Mouse (Mus musculus): Measurements from ENCODE around the gene Csnk1d. TPM values are rescaled to one million over a fixed set of nuclear protein-coding genes. Genes with fewer than 3 reads are reported as not detected.

The Csnk1d gene
- total RNA-seq, 1 experiment: 60.7 TPM

- peaks cover 14% of the 10 kb centered on the region for H3K36me3 ChIP-seq (ENCODE audit: control insufficient read depth, insufficient read depth, low read length, poor library complexity, severe bottlenecking)
- in situ Hi-C loops (cut with MboI; ENCODE audit: low sequenced_read_pairs in 2 of 2, unreplicated experiment in 2 of 2): no loop called here
- TF ChIP-seq CHD2 (IDR thresholded peaks at IDR 0.05; ENCODE audit: low read depth, low read length) (no peak), ZNF384 (IDR thresholded peaks at IDR 0.05; ENCODE audit: low read depth, low read length) (no peak)
Observed at GRCm38 (mm10) chr11:120917756-120918155, 73.4 kb downstream of the Csnk1d start.

GRCm38 (mm10) chr11:120916477-120916876, 74.7 kb downstream of the Csnk1d start:
- in situ Hi-C loops (cut with MboI; ENCODE audit: low sequenced_read_pairs in 2 of 2, unreplicated experiment in 2 of 2): no loop called here
- H3K9me3 ChIP-seq (ENCODE audit: control insufficient read depth, insufficient read depth, low read depth, low read length): no peaks in the 10 kb centered on the region
- H3K9ac ChIP-seq (ENCODE audit: insufficient read depth, low read depth, low read length, poor library complexity, severe bottlenecking): no peak overlapping the region
- no peaks in the 10 kb centered on the region; a peak in 1 of 4 replicates for H3K4me1 ChIP-seq (ENCODE audit: control insufficient read depth in 2 of 2, insufficient read depth in 2 of 2, low read length in 2 of 2, poor library complexity in 1 of 2)
- peak; percentile 24 for DNase-seq (ENCODE audit: low read depth, low spot score)
- H3K36me3 ChIP-seq (ENCODE audit: control insufficient read depth, insufficient read depth, low read length, poor library complexity, severe bottlenecking): peaks cover 13% of the 10 kb centered on the region
- H3K4me3 ChIP-seq (ENCODE audit: insufficient read depth in 1 of 2, low read depth in 1 of 2, low read length in 2 of 2, poor library complexity in 1 of 2, severe bottlenecking in 1 of 2): no peak overlapping the region
- no peak for TF ChIP-seq MAFK (IDR thresholded peaks at IDR 0.05; ENCODE audit: insufficient read depth, low read depth, low read length)
- TF ChIP-seq ZNF384 (IDR thresholded peaks at IDR 0.05; ENCODE audit: low read depth, low read length): no peak
- TF ChIP-seq HCFC1 (IDR thresholded peaks at IDR 0.05; ENCODE audit: borderline replicate concordance, insufficient read depth, low read length): no peak
- no peak for TF ChIP-seq ZC3H11A (IDR thresholded peaks at IDR 0.05; ENCODE audit: borderline replicate concordance, low read depth, low read length)
- no peak for TF ChIP-seq CHD2 (IDR thresholded peaks at IDR 0.05; ENCODE audit: low read depth, low read length)
- H3K27ac ChIP-seq (ENCODE audit: insufficient read depth, low read depth, low read length, poor library complexity, severe bottlenecking): no peak overlapping the region

More at GRCm38 (mm10) chr11:120917756-120918155, 73.4 kb downstream of the Csnk1d start:
- no peak for DNase-seq (ENCODE audit: low read depth, low spot score)
- Histone ChIP-seq H3K4me3 (ENCODE audit: insufficient read depth in 1 of 2, low read depth in 1 of 2, low read length in 2 of 2, poor library complexity in 1 of 2, severe bottlenecking in 1 of 2) (no peak overlapping the region), H3K4me1 (ENCODE audit: control insufficient read depth in 2 of 2, insufficient read depth in 2 of 2, low read length in 2 of 2, poor library complexity in 1 of 2) (no peaks in the 10 kb centered on the region; a peak in 1 of 4 replicates), H3K9ac (ENCODE audit: insufficient read depth, low read depth, low read length, poor library complexity, severe bottlenecking) (no peak overlapping the region), H3K27ac (ENCODE audit: insufficient read depth, low read depth, low read length, poor library complexity, severe bottlenecking) (no peak overlapping the region), H3K9me3 (ENCODE audit: control insufficient read depth, insufficient read depth, low read depth, low read length) (no peaks in the 10 kb centered on the region)

GRCm38 (mm10) chr11:120913796-120914195, 77.3 kb downstream of the Csnk1d start:
- TF ChIP-seq HCFC1 (IDR thresholded peaks at IDR 0.05; ENCODE audit: borderline replicate concordance, insufficient read depth, low read length) (no peak), CHD2 (IDR thresholded peaks at IDR 0.05; ENCODE audit: low read depth, low read length) (no peak), ZNF384 (IDR thresholded peaks at IDR 0.05; ENCODE audit: low read depth, low read length) (no peak), MAFK (IDR thresholded peaks at IDR 0.05; ENCODE audit: insufficient read depth, low read depth, low read length) (no peak), ZC3H11A (IDR thresholded peaks at IDR 0.05; ENCODE audit: borderline replicate concordance, low read depth, low read length) (no peak)
- Histone ChIP-seq H3K4me3 (ENCODE audit: insufficient read depth in 1 of 2, low read depth in 1 of 2, low read length in 2 of 2, poor library complexity in 1 of 2, severe bottlenecking in 1 of 2) (no peak overlapping the region), H3K27ac (ENCODE audit: insufficient read depth, low read depth, low read length, poor library complexity, severe bottlenecking) (no peak overlapping the region), H3K4me1 (ENCODE audit: control insufficient read depth in 2 of 2, insufficient read depth in 2 of 2, low read length in 2 of 2, poor library complexity in 1 of 2) (no peaks in the 10 kb centered on the region), H3K9ac (ENCODE audit: insufficient read depth, low read depth, low read length, poor library complexity, severe bottlenecking) (no peak overlapping the region), H3K36me3 (ENCODE audit: control insufficient read depth, insufficient read depth, low read length, poor library complexity, severe bottlenecking) (peaks cover 4% of the 10 kb centered on the region), H3K9me3 (ENCODE audit: control insufficient read depth, insufficient read depth, low read depth, low read length) (no peaks in the 10 kb centered on the region)
- no peak for DNase-seq (ENCODE audit: low read depth, low spot score)
- in situ Hi-C loops (cut with MboI; ENCODE audit: low sequenced_read_pairs in 2 of 2, unreplicated experiment in 2 of 2): no loop called here

Other genes starting within 250 kb of the Csnk1d start
- 184 and 244 TPM in 2 replicates for gene Hmga1b, start 228.5 kb downstream of the Csnk1d start, total RNA-seq (2012; rRNA removed)
- 18.8 and 28.6 TPM in 2 replicates for gene Rfng, start 207.1 kb downstream of the Csnk1d start, total RNA-seq (2012; rRNA removed)
- gene Gps1, start 207.1 kb downstream of the Csnk1d start, total RNA-seq (2012; rRNA removed): 289 and 378 TPM in 2 replicates
- 101 and 124 TPM in 2 replicates for gene Dus1l, start 194.9 kb downstream of the Csnk1d start, total RNA-seq (2012; rRNA removed)
- 210 and 251 TPM in 2 replicates for gene Fasn, start 166.8 kb downstream of the Csnk1d start, total RNA-seq (2012; rRNA removed)
- 1.8 and 3.0 TPM in 2 replicates for gene Ccdc57, start 58.5 kb downstream of the Csnk1d start, total RNA-seq (2012; rRNA removed)
- gene Slc16a3, start 42.9 kb downstream of the Csnk1d start, total RNA-seq (2012; rRNA removed): 261 and 568 TPM in 2 replicates
- gene Cd7, start 48.1 kb upstream of the Csnk1d start, total RNA-seq (2012; rRNA removed): 0.27 and 0.63 TPM in 2 replicates
- gene Sectm1b, start 72.2 kb upstream of the Csnk1d start, total RNA-seq (2012; rRNA removed): not detected in 2 replicates
- gene Sectm1a, start 89.9 kb upstream of the Csnk1d start, total RNA-seq (2012; rRNA removed): not detected in 2 replicates
- 2.9 and 6.5 TPM in 2 replicates for gene Tex19.2, start 127.3 kb upstream of the Csnk1d start, total RNA-seq (2012; rRNA removed)
- 96.7 and 193 TPM in 2 replicates for gene Tex19.1, start 154.8 kb upstream of the Csnk1d start, total RNA-seq (2012; rRNA removed)
- gene Uts2r, start 168.9 kb upstream of the Csnk1d start, total RNA-seq (2012; rRNA removed): 0.26 and 0.80 TPM in 2 replicates
- 13.3 and 15.5 TPM in 2 replicates for gene Hexdc, start 213.1 kb upstream of the Csnk1d start, total RNA-seq (2012; rRNA removed)
- 16.3 and 23.2 TPM in 2 replicates for gene Ogfod3, start 213.4 kb upstream of the Csnk1d start, total RNA-seq (2012; rRNA removed)
- 20.8 and 29.3 TPM in 2 replicates for gene Cybc1, start 238.0 kb upstream of the Csnk1d start, total RNA-seq (2012; rRNA removed)
- 10.9 and 11.7 TPM in 2 replicates for gene Narf, start 245.9 kb upstream of the Csnk1d start, total RNA-seq (2012; rRNA removed)